Mouse (Mus musculus) kidney, postnatal 10 days (tissue): ENCODE results near the gene Ssxb6.
"Not testable (repeated sequence)": the region's sequence is repeated elsewhere in the genome, so short reads cannot be mapped to it uniquely, and the experiment has no call there.

Source experiments
- DNase-seq: peaks from one replicate; pipeline ENCODE4 v3.0.0; 2021; ENCODE audit warnings: mixed read lengths

Gene Ssxb6

DNA sequence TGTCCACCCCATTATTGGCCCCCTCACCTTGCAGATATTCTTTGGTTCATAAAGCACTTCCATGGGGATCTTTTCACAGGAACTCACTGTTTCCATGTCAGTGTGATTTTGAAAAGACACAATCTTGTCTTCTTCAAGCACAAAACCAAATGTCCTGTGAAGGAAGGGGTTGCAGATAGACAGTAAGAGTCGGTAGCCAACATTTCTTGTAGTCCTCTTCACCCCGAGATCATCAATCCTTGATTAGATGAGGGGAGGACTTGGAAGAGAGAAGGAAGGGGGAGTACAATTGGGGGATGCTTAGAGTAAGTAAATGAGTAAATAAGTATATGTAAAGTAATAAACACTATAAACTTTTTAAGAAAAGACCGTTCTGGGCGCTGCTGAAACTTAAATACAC, at the start of gene Ssxb6:
Gene Ssxb6 (minus strand): TSS at position 101 of the 400 bp plus-strand sequence.
- not testable (repeated sequence) for DNase-seq

DNA sequence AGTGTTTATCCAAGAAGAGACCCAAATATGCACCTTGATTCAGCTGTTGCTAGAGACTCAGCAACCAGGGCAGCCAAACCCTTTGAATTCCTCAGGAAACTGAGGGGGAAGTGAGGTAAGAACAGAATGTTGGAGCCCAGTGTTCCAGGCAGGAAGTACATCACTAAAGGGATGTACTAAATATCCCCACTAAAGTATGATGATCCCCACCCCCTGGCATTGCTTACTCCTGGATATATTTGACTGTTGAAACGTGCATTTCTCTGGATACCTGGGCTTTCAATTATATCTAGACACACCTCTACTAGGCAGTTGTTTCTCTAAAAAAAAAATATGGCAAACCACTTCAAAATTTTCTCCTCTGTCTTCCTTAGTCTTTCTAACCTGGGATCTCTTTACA, 43.7 kb upstream of the Ssxb6 start, which contains the start of gene Ssxb3:
Gene Ssxb3 (minus strand): TSS at position 101 of the 400 bp plus-strand sequence.
- DNase-seq, result not testable (repeated sequence)

DNA sequence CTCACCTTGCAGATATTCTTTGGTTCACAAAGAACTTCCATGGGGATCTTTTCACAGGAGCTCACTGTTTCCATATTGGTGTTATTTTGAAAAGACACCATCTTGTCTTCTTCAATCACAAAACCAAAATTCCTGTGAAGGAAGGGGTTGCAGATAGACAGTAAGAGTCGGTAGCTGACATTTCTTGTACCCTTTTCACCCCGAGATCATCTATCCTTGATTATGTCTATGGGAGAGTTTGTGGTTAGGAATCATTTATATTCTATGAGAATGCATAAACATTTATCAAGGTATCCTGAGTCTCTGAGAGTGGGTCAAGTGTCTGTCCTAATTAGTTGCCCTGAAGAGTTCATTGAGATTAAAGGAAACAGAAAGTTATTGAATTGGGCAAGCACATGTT, 23.2 kb downstream of the Ssxb6 start, which contains the start of gene Gm14459:
Gene Gm14459 (minus strand): TSS at position 101 of the 400 bp plus-strand sequence.
- no peak for DNase-seq
